Mouse (Mus musculus) cerebellum, postnatal 25 days (tissue): ENCODE measurements at regions not wholly inside any gene's neighbourhood (a gene's known extent, or its start where the extent isn't known, plus 50 kb on each side); places are given as distances from the start of the nearest gene placed in this dataset.

Experiments
- DNase-seq, 2 experiments: peaks; one replicate each; pipeline ENCODE4 v3.0.0; 2021; ENCODE audit warnings: mixed read lengths in 2 of 2

DNA sequence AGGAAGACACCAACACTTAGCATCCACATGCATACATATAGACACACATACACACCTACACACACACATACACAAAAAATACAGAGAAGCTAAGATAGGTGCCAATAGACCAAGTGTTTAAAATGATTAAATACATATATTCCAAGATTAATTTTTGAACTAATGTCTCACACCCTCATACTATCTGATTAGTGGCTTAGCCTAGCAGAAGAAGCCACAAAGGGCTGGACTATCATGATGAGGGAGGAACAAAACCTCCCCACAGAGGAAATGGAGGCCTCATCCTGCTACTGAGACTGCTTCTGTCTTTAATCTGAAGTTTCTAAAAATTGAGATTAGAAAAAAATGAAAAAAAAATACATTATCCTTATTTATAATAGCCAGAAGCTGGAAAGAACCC lies 780.6 kb downstream of the Tmem114 start:
- DNase-seq, result no peak

DNA sequence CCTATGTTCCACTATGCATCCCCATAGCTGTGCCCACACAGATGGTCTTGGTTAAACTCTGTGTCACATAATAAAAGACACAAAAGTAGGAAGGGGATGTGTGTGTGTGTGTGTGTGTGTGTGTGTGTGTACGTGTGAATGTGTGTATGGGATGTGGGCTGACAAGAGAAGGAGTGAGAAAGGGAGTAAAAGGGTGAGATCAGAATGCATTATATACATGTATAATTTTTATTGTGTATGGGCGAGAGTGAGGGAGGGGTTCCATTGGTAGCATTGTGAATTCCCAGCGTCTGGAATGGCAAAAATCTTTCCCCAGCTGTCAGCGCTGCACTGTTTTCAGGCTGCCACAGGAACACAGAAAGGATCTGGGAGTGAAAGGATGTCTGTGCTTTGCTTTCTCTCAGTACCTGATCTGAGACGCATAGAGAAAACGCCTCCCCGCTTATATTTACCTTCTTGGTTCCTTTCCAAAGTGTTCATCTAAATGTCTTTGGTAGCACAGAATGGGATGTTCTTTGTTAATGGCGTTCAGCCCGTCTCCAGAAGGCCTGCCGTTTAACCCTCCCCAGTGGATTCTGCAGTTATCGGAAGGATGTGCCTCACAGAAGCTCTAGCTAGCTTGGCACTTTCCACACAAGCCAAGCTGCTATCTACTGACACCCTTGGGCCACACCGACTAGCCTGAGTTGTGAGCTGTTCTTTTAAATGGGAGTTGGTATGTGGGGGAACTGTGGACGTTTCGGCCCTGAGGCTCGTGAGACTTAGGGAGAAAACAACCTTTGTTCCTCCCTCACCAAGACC lies 785.8 kb downstream of the Tmem114 start:
- DNase-seq, result no peak

DNA sequence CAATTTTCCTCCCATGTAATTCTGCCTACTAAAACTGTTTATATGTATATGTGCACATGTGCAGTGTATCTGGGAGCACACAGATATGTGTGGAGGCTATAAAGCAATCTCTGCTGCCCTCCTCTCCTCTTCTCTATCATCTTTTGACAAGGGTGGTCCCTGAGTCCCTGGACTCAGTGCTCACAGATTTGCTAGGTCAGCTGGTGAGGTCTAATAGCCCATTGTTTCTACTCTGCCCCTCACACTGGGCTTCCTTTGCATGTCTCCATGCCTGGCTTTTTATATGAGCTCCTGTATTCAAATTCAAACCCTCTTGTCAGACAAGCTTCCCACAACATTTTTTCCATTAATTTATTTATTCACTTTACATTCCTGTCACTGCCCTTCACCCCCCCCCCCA lies 786.9 kb downstream of the Tmem114 start:
- no peak for DNase-seq

DNA sequence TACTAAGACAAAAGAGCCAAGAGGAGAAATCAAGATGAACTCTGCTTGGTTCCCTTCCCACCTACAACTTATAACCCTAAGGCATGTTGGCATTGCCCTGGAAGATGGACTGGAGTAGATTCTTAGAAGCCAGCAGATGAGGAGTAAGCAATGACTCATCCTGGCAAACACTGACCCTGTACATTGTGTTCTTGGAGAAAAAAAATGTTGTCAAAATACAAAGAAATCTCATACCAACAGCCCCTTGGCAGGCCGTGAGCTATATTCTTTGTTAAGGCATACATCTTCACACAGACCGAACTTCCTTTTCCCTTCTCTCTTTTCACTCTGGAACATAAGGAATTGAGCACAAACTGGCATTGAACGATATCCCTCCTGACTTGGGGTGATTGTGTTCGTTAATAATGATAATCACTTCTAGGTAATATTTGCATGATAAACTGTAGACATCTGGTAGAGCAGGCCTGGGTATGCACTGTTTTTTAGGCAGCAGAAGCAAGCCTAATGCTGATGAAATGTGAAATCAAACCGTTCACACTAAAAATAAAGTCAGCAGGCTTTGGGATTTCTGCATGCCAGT lies 787.7 kb downstream of the Tmem114 start:
- no peak for DNase-seq

DNA sequence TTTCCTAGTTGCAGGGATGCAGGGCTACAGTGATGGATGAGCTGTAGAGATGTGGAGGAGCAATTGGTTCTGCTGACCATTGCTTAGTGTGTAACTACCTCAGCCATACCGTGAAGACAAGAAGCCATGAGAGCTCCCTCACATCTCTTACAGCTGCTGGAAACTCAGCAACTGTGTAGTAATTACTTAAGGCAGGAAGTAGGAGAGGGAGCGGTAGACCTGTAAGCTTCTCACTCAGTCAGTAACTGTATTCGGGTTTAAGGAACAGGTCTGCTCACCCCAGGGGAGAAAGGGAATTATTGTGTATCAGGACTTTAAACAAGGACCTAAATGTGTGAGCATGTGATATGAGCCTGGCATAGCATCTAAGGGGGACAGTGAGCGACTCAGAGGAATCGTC lies 788.6 kb downstream of the Tmem114 start:
- no peak for DNase-seq

DNA sequence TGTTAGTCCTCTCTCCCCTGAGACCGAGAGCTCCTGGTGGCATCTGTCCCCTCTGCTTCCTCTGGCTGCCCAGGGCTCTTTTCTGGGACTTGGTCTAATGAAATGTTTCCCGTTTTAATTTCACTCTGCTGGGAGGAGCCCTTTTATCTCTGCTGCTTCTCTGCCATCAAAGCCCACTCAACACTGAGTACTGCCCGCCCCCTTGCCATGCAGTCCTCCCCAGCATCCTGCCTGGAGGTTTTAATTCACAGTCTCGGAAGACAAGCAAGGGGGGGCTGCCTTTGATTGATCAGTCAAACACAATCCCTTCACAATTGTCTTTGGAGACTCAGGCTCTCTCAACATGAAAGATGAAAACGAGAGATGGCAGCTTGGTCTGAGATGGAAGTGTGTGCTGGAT lies 792.5 kb downstream of the Tmem114 start:
- no peak for DNase-seq

DNA sequence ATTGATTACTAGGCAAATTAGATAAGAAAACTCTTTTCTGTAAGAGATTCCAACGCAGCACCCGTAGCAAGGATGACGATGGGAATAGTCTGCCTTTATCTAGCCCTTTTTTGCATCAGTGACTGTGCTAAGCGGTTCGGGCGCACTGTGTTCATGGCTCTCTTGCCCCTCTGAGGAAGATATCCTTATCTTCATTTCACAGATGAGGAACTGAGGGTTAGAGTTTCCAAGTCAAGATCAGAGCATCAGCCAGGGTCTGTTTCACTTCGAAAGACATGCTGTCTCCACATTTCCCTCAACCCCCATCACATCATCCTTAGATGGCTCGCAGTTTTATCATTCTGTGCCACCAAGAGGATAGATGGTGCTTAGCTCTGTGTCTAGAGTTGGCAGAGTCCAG lies 796.6 kb downstream of the Tmem114 start:
- DNase-seq, result no peak

DNA sequence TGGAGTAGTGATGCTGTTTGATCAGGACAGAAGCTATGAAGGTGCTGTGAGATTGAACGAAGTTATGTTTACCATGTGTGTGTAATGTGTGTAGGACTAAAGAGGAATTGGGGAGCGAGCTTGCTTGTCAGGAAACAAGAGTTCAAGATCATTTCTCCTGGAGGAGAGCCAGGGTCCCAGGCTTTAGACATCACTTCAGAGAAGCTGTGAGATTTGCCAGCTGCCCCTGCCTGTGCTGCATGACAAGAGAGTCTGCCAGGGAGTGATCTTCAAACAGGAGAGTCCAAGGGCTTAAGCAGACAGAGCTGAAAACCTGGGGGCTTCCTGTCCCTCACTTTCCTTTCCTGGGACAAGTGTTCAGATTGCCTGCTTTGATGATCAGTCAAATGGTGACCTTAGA lies 818.3 kb downstream of the Tmem114 start:
- DNase-seq, result no peak

DNA sequence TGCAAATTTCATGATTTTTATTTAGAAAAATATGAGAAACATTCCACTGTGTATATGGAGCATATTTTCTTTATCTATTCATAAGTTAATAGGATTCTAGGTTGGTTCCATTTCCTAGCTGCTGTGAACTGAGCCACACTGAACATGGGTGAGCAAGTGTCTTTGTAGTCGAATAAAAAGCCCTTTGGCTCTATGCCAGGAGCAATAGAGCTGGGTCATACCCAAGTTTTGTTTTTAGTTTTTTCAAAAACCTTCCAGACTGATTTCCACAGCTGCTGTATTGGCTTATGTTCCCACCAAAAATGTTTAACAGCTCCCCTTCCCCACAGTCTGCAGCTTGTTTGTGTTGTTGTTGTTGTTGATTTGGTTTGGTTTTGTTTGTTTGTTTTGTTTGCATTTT lies 822.5 kb downstream of the Tmem114 start:
- no peak for DNase-seq

DNA sequence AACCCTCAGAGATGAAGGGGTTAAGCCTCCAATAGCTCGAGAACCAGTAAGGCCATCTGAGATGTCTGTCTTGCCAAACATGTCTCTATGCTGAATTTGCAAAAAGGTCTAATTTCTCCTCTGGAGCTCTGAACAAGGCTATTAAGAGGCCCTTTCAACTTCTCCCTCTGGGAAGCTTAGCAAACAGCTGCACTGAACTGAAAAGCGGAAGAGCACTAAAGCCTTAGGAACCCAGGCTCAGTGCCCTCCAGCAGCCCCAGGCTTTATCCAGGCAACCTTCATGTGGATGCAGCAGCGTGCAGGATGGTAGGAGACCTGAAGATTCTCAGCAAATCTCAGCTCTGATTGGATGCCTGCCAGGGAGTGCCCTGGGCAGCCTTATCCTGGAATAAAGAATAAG lies 850.1 kb downstream of the Tmem114 start:
- peak in 1 of 2 experiments; percentile 6 for DNase-seq

DNA sequence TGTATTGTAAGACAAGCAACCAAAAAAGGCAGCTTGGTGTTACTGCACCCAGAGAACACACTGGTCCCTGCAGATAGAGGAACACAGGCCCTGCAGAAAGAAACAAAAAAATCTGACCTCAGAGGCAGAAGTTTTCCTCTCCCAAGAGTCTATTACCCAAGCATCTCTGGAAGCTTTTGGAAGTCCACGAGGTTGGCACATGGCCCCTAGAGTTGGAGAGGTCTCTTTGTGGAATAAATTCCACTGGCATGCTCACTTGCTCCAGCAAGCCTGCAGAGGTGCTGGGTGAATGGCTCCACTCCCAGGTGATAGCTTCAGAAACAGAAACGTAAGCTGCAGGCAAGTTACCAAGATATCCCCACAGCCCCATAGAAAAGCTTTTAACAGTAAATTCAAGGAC lies 864.1 kb downstream of the Tmem114 start:
- DNase-seq, result no peak

DNA sequence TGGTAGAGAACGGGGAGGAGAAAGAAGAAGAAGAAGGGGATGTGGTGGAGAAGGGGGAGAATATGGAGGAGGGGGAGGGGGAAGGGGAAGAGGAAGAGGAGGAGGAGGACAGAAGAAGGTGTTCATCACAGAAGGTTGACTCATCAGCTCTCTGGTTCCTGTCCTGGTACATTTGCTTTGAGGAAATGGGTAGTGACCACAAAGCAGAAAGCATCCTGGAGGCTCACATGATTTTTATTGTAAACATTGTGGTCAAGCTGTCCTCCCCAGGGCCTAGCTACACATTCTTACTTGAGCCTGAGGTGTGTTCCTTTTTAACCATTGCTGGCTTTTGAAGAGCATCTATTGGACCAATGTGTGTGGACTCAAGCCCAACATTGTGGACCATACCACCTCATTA lies 865.8 kb downstream of the Tmem114 start:
- no peak for DNase-seq

DNA sequence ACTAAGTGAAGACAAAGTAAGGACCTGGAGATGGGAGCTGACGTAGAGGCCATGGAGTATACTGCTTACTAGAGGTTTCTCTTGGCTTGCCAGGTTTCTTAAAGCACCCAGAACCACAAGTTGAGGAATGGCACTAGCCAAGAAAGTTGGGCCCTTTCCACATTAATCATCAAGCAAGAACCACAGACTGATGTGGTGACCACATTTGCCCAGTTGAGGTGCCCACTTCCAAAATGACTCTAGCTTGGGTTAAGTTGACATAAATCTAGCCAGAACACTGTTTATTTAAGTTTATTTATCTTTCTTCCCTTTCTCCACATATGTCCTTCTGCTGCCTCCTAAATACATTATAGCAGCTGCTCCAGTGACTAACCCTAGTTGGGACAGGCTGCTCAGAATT lies 866.3 kb downstream of the Tmem114 start:
- no peak for DNase-seq

DNA sequence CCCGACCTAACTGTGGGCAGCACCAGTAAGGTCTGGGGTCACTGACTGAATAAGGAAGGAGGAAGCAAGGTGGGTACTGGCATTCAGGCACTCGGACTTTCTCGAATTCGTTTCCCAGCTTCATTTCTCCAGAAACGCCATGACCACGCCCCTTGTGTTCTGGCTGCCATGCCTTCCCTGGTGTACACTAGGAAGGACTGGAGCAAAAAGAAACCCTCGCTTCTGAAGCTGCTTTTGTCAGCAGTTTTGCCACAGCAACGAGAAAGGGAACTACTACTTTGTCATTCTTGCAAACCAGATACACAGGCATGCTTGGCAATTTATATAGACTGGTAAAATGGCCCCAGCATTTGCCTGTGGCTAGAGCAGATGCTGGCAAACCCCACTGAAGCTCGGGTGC lies 869.0 kb downstream of the Tmem114 start:
- no peak for DNase-seq

DNA sequence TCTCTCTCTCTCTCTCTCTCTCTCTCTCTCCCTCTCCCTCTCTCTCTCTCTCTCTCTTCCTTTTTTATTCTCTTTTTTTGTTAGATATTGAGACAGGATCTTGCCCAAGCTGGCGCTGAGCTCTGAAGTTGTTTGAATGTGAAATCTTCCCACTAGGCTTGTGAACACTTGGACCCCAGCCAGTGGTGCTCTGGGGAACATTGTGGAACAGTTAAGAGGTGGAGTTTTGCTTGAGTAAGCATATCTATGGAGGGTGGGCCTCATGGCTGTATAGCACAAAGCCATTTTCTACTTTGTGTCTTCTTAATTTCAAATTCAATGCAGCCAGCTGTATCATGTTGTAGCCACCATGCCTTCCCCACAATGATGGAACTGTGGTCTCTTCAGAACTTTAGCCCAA lies 875.4 kb downstream of the Tmem114 start:
- peak in 1 of 2 experiments; percentile 14 for DNase-seq

DNA sequence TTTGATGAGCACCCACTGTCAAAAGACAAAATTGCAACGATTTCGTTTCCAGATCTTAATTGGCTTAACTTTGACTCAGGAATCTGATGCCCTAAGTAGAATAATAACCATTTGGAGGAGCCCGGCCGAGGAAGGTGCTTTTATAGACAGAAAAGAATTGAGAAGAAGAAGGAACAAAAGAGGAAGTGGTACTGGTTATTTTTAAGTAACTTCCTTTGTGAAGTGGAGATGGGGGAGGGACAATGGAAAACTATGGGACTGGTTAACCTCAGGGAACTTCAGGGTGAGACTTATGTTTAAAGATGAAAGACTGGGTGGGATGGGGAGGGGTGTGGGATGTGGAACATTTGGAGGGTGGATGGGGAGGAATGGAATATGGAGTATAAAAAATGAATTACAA lies 880.9 kb downstream of the Tmem114 start:
- no peak for DNase-seq

DNA sequence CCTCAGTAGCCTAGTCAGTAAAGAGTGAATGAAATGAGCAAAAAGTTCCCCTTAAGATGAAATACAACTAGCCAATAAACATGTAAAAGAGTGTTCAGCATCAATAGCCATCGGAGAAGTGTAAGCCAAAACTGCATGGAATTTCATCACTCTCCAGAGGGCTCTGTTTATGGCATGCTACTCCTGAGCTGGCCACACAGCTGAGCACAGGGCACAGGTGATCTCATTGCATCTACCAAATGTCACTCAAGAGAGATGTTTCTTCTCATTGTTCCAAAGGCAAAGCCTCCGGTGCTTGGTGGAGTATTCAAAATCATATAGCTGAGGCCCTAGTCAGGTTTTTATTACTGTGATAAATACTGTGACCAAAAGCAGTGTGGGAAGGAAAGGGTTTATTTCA lies 895.1 kb downstream of the Tmem114 start:
- DNase-seq, result no peak

DNA sequence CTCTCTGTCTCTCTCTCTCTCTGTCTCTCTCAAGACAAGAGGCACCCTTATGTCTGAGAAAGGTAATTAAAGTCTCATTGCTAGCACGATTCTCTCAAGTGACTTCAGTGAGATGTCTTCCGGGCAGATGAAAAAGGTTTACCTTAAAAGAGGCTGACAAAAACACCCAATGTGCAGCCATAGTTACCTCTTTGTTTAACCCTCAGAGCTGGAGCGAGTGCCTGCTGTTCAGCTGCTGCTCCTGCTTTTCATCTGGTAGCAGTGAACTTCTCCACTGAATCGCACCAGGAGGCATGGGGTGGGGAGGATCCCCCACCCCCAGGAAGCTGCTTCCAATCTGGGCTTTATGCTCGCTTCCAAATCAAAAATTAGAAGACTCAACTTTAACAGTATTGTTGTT lies 896.0 kb downstream of the Tmem114 start:
- DNase-seq, result no peak

DNA sequence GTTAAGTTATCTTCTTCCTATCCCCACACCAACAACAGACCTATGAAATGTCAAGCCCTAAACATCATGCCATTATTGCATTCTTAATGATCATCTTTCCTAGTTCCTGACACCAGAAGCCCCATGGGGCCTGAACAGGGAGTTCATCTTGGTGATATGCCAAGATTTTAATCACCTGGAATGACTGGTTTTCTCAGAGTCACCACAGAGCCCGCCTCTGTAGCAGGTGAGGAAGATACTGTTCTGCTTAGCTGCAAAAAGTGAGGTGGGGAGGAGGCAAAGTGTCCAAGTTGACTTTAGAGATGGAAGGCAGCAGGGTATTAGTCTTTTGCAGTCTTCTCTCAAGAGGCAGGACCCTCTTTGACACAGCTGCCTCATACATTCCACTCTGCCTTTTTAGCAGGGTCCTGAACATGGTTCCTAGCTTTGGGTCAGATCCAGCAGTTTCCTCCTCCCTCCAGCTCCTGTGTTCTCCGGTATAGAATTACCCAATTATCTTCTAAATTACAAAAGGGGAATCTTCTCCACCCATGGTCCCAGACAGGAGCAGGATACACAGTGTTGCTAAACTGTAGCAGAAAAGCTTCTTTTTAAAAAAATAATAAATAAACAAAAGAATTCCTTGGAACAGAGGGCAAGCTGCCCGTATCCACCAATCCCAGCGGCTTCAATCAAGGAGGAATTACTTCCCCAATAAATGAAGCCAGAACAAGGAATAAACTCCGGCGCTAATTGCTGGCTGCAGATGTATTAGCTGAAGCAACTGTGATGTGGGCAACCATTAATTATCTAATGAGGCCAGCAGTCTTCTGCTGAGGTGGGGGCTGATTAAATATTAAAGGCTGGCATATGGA lies 896.8 kb downstream of the Tmem114 start:
- no peak for DNase-seq

DNA sequence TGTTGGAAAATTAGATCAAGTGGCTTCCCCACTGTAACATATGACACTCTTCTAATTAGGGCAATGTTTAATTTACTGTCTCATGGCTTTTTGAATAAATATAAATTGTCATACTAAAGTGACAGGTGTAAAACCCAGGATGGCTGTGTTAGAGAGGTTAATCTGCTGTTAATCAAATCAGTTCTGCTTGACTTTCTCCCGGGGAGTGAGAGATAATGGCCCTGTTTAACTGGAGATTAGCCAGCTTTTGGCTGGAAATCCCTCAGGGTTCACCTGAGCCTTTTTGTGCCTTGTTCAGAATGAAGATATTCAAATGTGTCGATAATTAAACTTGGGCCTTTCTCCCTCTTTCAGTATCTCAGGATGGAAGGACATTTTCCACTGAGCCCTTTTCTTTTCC lies 906.2 kb downstream of the Tmem114 start:
- no peak for DNase-seq
